23 mouse cellular contexts compared by ENCODE assay signal in genomic region chr6:29187936-29188335, GRCm38 (mm10). TPM values are rescaled to one million over a fixed set of nuclear protein-coding genes. Genes with fewer than 3 reads are reported as not detected.
DNase-seq lines count a peak whose midpoint lies in the region; ATAC-seq and TF ChIP-seq lines count a peak whose summit lies in the region.
"Had no signal": no experiment of that assay in that cellular context is flagged by ENCODE, and none has a peak within 500 bp of the region (broad histone marks: within the 10 kb centered on the region; RNA-seq: fewer than 3 reads in every experiment).

No protein-coding gene starts in this region.

- H3K9ac ChIP-seq in MEL (ENCODE audit: control insufficient read depth, low read depth, low read length, poor library complexity, severe bottlenecking), result no peak overlapping the region
- H3K9ac ChIP-seq in stomach, postnatal 0 days (ENCODE audit: low read length), result no peak overlapping the region
- H3K9ac ChIP-seq: embryonic facial prominence, embryonic 12.5 days; forebrain, embryonic 13.5 days; forebrain, postnatal 0 days; heart, embryonic 15.5 days; hindbrain, embryonic 13.5 days had no signal

- H3K36me3 ChIP-seq in heart, embryonic 10.5 days, result no peaks in the 10 kb centered on the region
- no peaks in the 10 kb centered on the region for H3K36me3 ChIP-seq in MEL (ENCODE audit: control insufficient read depth in 1 of 2, insufficient read depth in 2 of 2, low read length in 2 of 2)
- H3K36me3 ChIP-seq in embryonic facial prominence, embryonic 10.5 days (replicated peaks), result no peaks in the 10 kb centered on the region
- no peaks in the 10 kb centered on the region for H3K36me3 ChIP-seq in stomach, postnatal 0 days (ENCODE audit: control insufficient read depth, insufficient read depth, low read length)
- H3K36me3 ChIP-seq: embryonic facial prominence, embryonic 12.5 days; G1E; heart, embryonic 15.5 days; hindbrain, embryonic 13.5 days had no signal

- H3K4me3 ChIP-seq in heart, embryonic 10.5 days, result no peak overlapping the region
- H3K4me3 ChIP-seq in MEL (ENCODE audit: control insufficient read depth in 1 of 2, insufficient read depth in 1 of 2, low read depth in 2 of 2, low read length in 2 of 2), result no peak overlapping the region
- no peak overlapping the region for H3K4me3 ChIP-seq in embryonic facial prominence, embryonic 10.5 days
- H3K4me3 ChIP-seq in stomach, postnatal 0 days (ENCODE audit: low read depth, low read length), result no peak overlapping the region
- H3K4me3 ChIP-seq: embryonic facial prominence, embryonic 12.5 days; forebrain, embryonic 13.5 days; heart, embryonic 15.5 days; hindbrain, embryonic 13.5 days had no signal

- ATAC-seq in stomach, postnatal 0 days (ENCODE audit: low FRiP score, low TSS enrichment), result no peak
- ATAC-seq: forebrain, embryonic 13.5 days; forebrain, postnatal 0 days; hindbrain, postnatal 0 days; intestine, embryonic 16.5 days had no signal

- no peaks in the 10 kb centered on the region for H3K79me2 ChIP-seq in MEL (ENCODE audit: control insufficient read depth, insufficient read depth, low read length, poor library complexity)

- no peak overlapping the region for H3K4me2 ChIP-seq in stomach, postnatal 0 days (replicated peaks; ENCODE audit: low read depth)
- H3K4me2 ChIP-seq: embryonic facial prominence, embryonic 12.5 days; forebrain, embryonic 13.5 days; heart, embryonic 11.5 days; heart, embryonic 15.5 days; hindbrain, embryonic 13.5 days had no signal

- WGBS in heart, embryonic 10.5 days, result 53% methylated on average over 1 of the region's 1 CpGs
- WGBS in embryonic facial prominence, embryonic 10.5 days, result 75% methylated on average over 1 of the region's 1 CpGs
- 70% methylated on average over 1 of the region's 1 CpGs for WGBS in stomach, postnatal 0 days

- no peaks in the 10 kb centered on the region for H3K9me3 ChIP-seq in heart, embryonic 10.5 days
- H3K9me3 ChIP-seq in MEL (replicated peaks; ENCODE audit: insufficient read depth, low read length), result no peaks in the 10 kb centered on the region
- no peaks in the 10 kb centered on the region for H3K9me3 ChIP-seq in embryonic facial prominence, embryonic 10.5 days
- H3K9me3 ChIP-seq in stomach, postnatal 0 days (ENCODE audit: control insufficient read depth, low read length), result no peaks in the 10 kb centered on the region
- H3K9me3 ChIP-seq: embryonic facial prominence, embryonic 12.5 days; forebrain, embryonic 13.5 days; G1E; heart, embryonic 15.5 days; hindbrain, embryonic 13.5 days had no signal

- H3K27me3 ChIP-seq in heart, embryonic 10.5 days (ENCODE audit: insufficient read depth, poor library complexity, severe bottlenecking), result peaks cover 6% of the 10 kb centered on the region; the same call in 1 of the 2 replicates
- peaks cover 0 to 3% of the 10 kb centered on the region in 2 experiments; a peak in 1 of 4 replicates for H3K27me3 ChIP-seq in MEL (ENCODE audit: control insufficient read depth in 1 of 2, insufficient read depth in 2 of 2, low read length in 2 of 2)
- peaks cover 10% of the 10 kb centered on the region; the same call in 1 of the 2 replicates for H3K27me3 ChIP-seq in embryonic facial prominence, embryonic 10.5 days (replicated peaks; ENCODE audit: low read depth, poor library complexity, severe bottlenecking)
- H3K27me3 ChIP-seq in stomach, postnatal 0 days (ENCODE audit: control insufficient read depth, insufficient read depth, low read length), result no peaks in the 10 kb centered on the region
- H3K27me3 ChIP-seq: embryonic facial prominence, embryonic 12.5 days had no signal

- no peaks in the 10 kb centered on the region for H3K4me1 ChIP-seq in heart, embryonic 10.5 days
- no peaks in the 10 kb centered on the region for H3K4me1 ChIP-seq in MEL (ENCODE audit: control insufficient read depth in 1 of 2, insufficient read depth in 2 of 2, low read length in 2 of 2)
- H3K4me1 ChIP-seq in embryonic facial prominence, embryonic 10.5 days, result no peaks in the 10 kb centered on the region
- no peaks in the 10 kb centered on the region for H3K4me1 ChIP-seq in stomach, postnatal 0 days (replicated peaks; ENCODE audit: control insufficient read depth, insufficient read depth)
- H3K4me1 ChIP-seq: embryonic facial prominence, embryonic 12.5 days; forebrain, embryonic 13.5 days; heart, embryonic 15.5 days; hindbrain, embryonic 13.5 days had no signal

- TF ChIP-seq EP300 in MEL (IDR thresholded peaks at IDR 0.05; ENCODE audit: low read depth in 1 of 2, low read length in 2 of 2), result peak in 1 of 2 experiments; percentile 39; a peak in 1 of 4 replicates
- TF ChIP-seq EP300 in stomach, postnatal 0 days (optimal IDR thresholded peaks at IDR 0.05), result no peak

- TF ChIP-seq RAD21 in MEL (IDR thresholded peaks at IDR 0.05; ENCODE audit: low read depth, low read length), result no peak

- no peak overlapping the region for H3K27ac ChIP-seq in heart, embryonic 10.5 days
- no peak overlapping the region for H3K27ac ChIP-seq in MEL (ENCODE audit: control insufficient read depth, low read depth, low read length)
- H3K27ac ChIP-seq in embryonic facial prominence, embryonic 10.5 days (replicated peaks), result no peak overlapping the region
- H3K27ac ChIP-seq in stomach, postnatal 0 days (replicated peaks), result no peak overlapping the region
- H3K27ac ChIP-seq: embryonic facial prominence, embryonic 12.5 days; forebrain, embryonic 13.5 days; heart, embryonic 15.5 days; hindbrain, embryonic 13.5 days; hindbrain, postnatal 0 days had no signal

- TF ChIP-seq CTCF in MEL (IDR thresholded peaks at IDR 0.05 in 2 of 3, conservative IDR thresholded peaks at IDR 0.05 in 1 of 3; ENCODE audit: control insufficient read depth in 1 of 3, insufficient read depth in 1 of 3, low read depth in 2 of 3, low read length in 3 of 3, poor library complexity in 1 of 3, severe bottlenecking in 1 of 3), result no peak
- no peak for TF ChIP-seq CTCF in stomach, postnatal 0 days (IDR thresholded peaks at IDR 0.05; ENCODE audit: low read depth)

- TF ChIP-seq POLR2A in MEL (IDR thresholded peaks at IDR 0.05; ENCODE audit: control insufficient read depth in 1 of 2, insufficient read depth in 1 of 2, low read depth in 1 of 2, low read length in 2 of 2, poor library complexity in 1 of 2), result no peak

- peak; percentile 20 for DNase-seq in heart, embryonic 10.5 days (ENCODE audit: low spot score)
- DNase-seq in heart, adult 8-10 months (ENCODE audit: low spot score), result no peak
- DNase-seq in ovary, postnatal 36 days (ENCODE audit: low spot score), result peak; percentile 1
- DNase-seq in ovary, postnatal 14 days (ENCODE audit: low spot score), result no peak
- peak; percentile 30 for DNase-seq in MEL (ENCODE audit: low read depth, low spot score)
- DNase-seq in embryonic facial prominence, embryonic 10.5 days (ENCODE audit: low spot score), result peak; percentile 1
- DNase-seq in Muller cell, postnatal 12 days (ENCODE audit: inconsistent ontology term), result no peak
- DNase-seq in stomach, postnatal 0 days (ENCODE audit: low spot score), result no peak
- DNase-seq: adrenal gland, adult 8-10 months; adrenal gland, postnatal 36 days; embryo, embryonic 11 days; forebrain, postnatal 0 days; gastrocnemius, postnatal 14 days; heart, postnatal 14 days had no signal

TF ChIP-seq in MEL, 35 proteins besides CTCF, POLR2A, EP300 and RAD21:
- no peak for TF ChIP-seq KAT2A (conservative IDR thresholded peaks at IDR 0.05; ENCODE audit: low read depth, low read length)
- peak; percentile 66 for TF ChIP-seq TAL1 (IDR thresholded peaks at IDR 0.05; ENCODE audit: low read length)

RNA-seq across cellular contexts. Expression of gene Prrt4, which starts 8.6 kb away (rescaled TPM):
- polyA plus RNA-seq in heart, embryonic 10.5 days (2016; fragmentation: Nextera tagmentation; extraction: Ambion mirVana), result 3.2 and 4.3 TPM in 2 replicates
- 1 to 10 TPM; 2.2 to 3.2 (median 2.9) TPM for total RNA-seq in heart, adult 8-10 months (2022)
- total RNA-seq in MEL (2012; rRNA removed), result not detected in 2 replicates
- under 1 TPM in 1 of 2 experiments, not detected in 1; 0.17 TPM for polyA plus RNA-seq in MEL (2012; ENCODE audit: insufficient read depth in 1 of 2, insufficient read length in 2 of 2, low read depth in 1 of 2, low replicate concordance in 2 of 2, missing spikeins in 1 of 2)
- polyA plus RNA-seq in embryonic facial prominence, embryonic 10.5 days (2016; fragmentation: Nextera tagmentation; extraction: Ambion mirVana), result 1.9 and 2.0 TPM in 2 replicates
- polyA plus RNA-seq in stomach, postnatal 0 days (2015; fragmentation: Nextera tagmentation; extraction: Ambion mirVana), result 0.30 and 0.33 TPM in 2 replicates
- total RNA-seq: hematopoietic stem cell, adult 5-6 weeks had no signal
- polyA plus RNA-seq: G1E had no signal

RNA-seq across cellular contexts. Expression of gene Rbm28, which starts 23.1 kb away (rescaled TPM):
- polyA plus RNA-seq in heart, embryonic 10.5 days (2016; fragmentation: Nextera tagmentation; extraction: Ambion mirVana), result 30.0 and 44.4 TPM in 2 replicates
- total RNA-seq in heart, adult 8-10 months (2022), result 10 to 100 TPM; 15.1 to 19.7 (median 18.9) TPM
- 48.2 and 50.1 TPM in 2 replicates for total RNA-seq in MEL (2012; rRNA removed)
- 100 to 1,000 TPM in 1 of 2 experiments, 10 to 100 TPM in 1; 91.2 to 312 TPM for polyA plus RNA-seq in MEL (2012; ENCODE audit: insufficient read depth in 1 of 2, insufficient read length in 2 of 2, low read depth in 1 of 2, low replicate concordance in 2 of 2, missing spikeins in 1 of 2)
- 53.9 and 60.6 TPM in 2 replicates for polyA plus RNA-seq in embryonic facial prominence, embryonic 10.5 days (2016; fragmentation: Nextera tagmentation; extraction: Ambion mirVana)
- 10.8 and 11.8 TPM in 2 replicates for polyA plus RNA-seq in stomach, postnatal 0 days (2015; fragmentation: Nextera tagmentation; extraction: Ambion mirVana)

RNA-seq across cellular contexts. Expression of gene Impdh1, which starts 28.2 kb away (rescaled TPM):
- polyA plus RNA-seq in heart, embryonic 10.5 days (2016; fragmentation: Nextera tagmentation; extraction: Ambion mirVana), result 50.7 and 54.0 TPM in 2 replicates
- total RNA-seq in heart, adult 8-10 months (2022), result 10 to 100 TPM; 16.5 to 24.0 (median 20.5) TPM
- total RNA-seq in MEL (2012; rRNA removed), result 15.3 and 17.2 TPM in 2 replicates
- 10 to 100 TPM in 1 of 2 experiments, not detected in 1; 55.1 TPM for polyA plus RNA-seq in MEL (2012; ENCODE audit: insufficient read depth in 1 of 2, insufficient read length in 2 of 2, low read depth in 1 of 2, low replicate concordance in 2 of 2, missing spikeins in 1 of 2)
- 44.7 and 50.2 TPM in 2 replicates for polyA plus RNA-seq in embryonic facial prominence, embryonic 10.5 days (2016; fragmentation: Nextera tagmentation; extraction: Ambion mirVana)
- polyA plus RNA-seq in stomach, postnatal 0 days (2015; fragmentation: Nextera tagmentation; extraction: Ambion mirVana), result 26.9 and 28.0 TPM in 2 replicates

Comparison
In these comparisons a context has a peak if more than half of its experiments do, and no peak if none do; other contexts are left out.
1. DNase-seq: peak in heart, embryonic 10.5 days (single experiment), ovary, postnatal 36 days (single experiment), MEL (single experiment) and embryonic facial prominence, embryonic 10.5 days (single experiment); none in heart, adult 8-10 months (single experiment), ovary, postnatal 14 days (single experiment), Muller cell, postnatal 12 days (single experiment) and stomach, postnatal 0 days (single experiment).